13 mouse cellular contexts compared by ENCODE assay signal in genomic region chr16:49798790-49799189, GRCm38 (mm10). TPM values are rescaled to one million over a fixed set of nuclear protein-coding genes. Genes with fewer than 3 reads are reported as not detected.
DNase-seq lines count a peak whose midpoint lies in the region; ATAC-seq and TF ChIP-seq lines count a peak whose summit lies in the region.
"Had no signal": no experiment of that assay in that cellular context is flagged by ENCODE, and none has a peak within 500 bp of the region (broad histone marks: within the 10 kb centered on the region; RNA-seq: fewer than 3 reads in every experiment).

No protein-coding gene starts in this region.

- WGBS in kidney, adult 2 months = 63% methylated on average over 6 of the region's 6 CpGs
- 78% methylated on average over 6 of the region's 6 CpGs for WGBS in kidney, embryonic 14.5 days
- WGBS in lung, postnatal 0 days = 56% methylated on average over 6 of the region's 6 CpGs
- 84% methylated on average over 6 of the region's 6 CpGs for WGBS in midbrain, embryonic 15.5 days
- 89% methylated on average over 6 of the region's 6 CpGs for WGBS in hindbrain, embryonic 12.5 days

- H3K9me3 ChIP-seq in kidney, embryonic 14.5 days (ENCODE audit: control insufficient read depth, low read length) = no peaks in the 10 kb centered on the region
- H3K9me3 ChIP-seq in lung, postnatal 0 days (ENCODE audit: low read length) = no peaks in the 10 kb centered on the region
- H3K9me3 ChIP-seq in midbrain, embryonic 15.5 days = no peaks in the 10 kb centered on the region
- no peaks in the 10 kb centered on the region for H3K9me3 ChIP-seq in hindbrain, embryonic 12.5 days (replicated peaks)

- no peak for TF ChIP-seq CTCF in kidney, adult 2 months (conservative IDR thresholded peaks at IDR 0.05; ENCODE audit: insufficient read depth, insufficient read length, low read depth, low read length)
- no peak for TF ChIP-seq CTCF in lung, postnatal 0 days (IDR thresholded peaks at IDR 0.05)

- no peak for ATAC-seq in kidney, embryonic 14.5 days (ENCODE audit: low FRiP score, low TSS enrichment)
- peak; percentile 37 for ATAC-seq in CD4-positive, CD25-positive, alpha-beta regulatory T cell, adult 4 months
- ATAC-seq in granulocyte monocyte progenitor cell, adult 5-6 weeks (replicated peaks; ENCODE audit: poor library complexity, severe bottlenecking) = peak; percentile 55
- peak; percentile 62 for ATAC-seq in lung, postnatal 0 days
- ATAC-seq in midbrain, embryonic 15.5 days (replicated peaks) = no peak
- ATAC-seq in hindbrain, embryonic 12.5 days (ENCODE audit: low FRiP score) = no peak

- no peaks in the 10 kb centered on the region for H3K27me3 ChIP-seq in kidney, adult 2 months (replicated peaks; ENCODE audit: control insufficient read depth, insufficient read depth, low read length)
- no peaks in the 10 kb centered on the region; the same call in 1 of the 2 replicates for H3K27me3 ChIP-seq in kidney, embryonic 14.5 days (ENCODE audit: control insufficient read depth, insufficient read depth, low read length)
- no peaks in the 10 kb centered on the region for H3K27me3 ChIP-seq in lung, postnatal 0 days (replicated peaks; ENCODE audit: insufficient read depth, low read length)
- H3K27me3 ChIP-seq in midbrain, embryonic 15.5 days (replicated peaks) = no peaks in the 10 kb centered on the region
- no peaks in the 10 kb centered on the region for H3K27me3 ChIP-seq in hindbrain, embryonic 12.5 days

- DNase-seq in kidney, adult 2 months = peak; percentile 66
- DNase-seq in lung, postnatal 0 days (ENCODE audit: low spot score) = peak; percentile 53
- no peak for DNase-seq in spleen, postnatal 36 days (ENCODE audit: low spot score in 2 of 2)
- DNase-seq: cerebellum, adult 11-12 months; layer of hippocampus, postnatal 36 days; right cerebral cortex, adult 18-20 months had no signal

- H3K9ac ChIP-seq in kidney, embryonic 14.5 days (ENCODE audit: low read depth, low read length) = no peak overlapping the region
- H3K9ac ChIP-seq in lung, postnatal 0 days (replicated peaks; ENCODE audit: low read depth) = no peak overlapping the region
- no peak overlapping the region for H3K9ac ChIP-seq in midbrain, embryonic 15.5 days
- no peak overlapping the region for H3K9ac ChIP-seq in hindbrain, embryonic 12.5 days
- H3K9ac ChIP-seq: hindbrain, embryonic 14.5 days had no signal

- no peak overlapping the region for H3K4me2 ChIP-seq in kidney, embryonic 14.5 days (replicated peaks; ENCODE audit: low read depth, low read length)
- H3K4me2 ChIP-seq in lung, postnatal 0 days (replicated peaks; ENCODE audit: low read depth, low read length) = no peak overlapping the region
- no peak overlapping the region for H3K4me2 ChIP-seq in midbrain, embryonic 15.5 days
- no peak overlapping the region for H3K4me2 ChIP-seq in hindbrain, embryonic 12.5 days (replicated peaks)
- H3K4me2 ChIP-seq: hindbrain, embryonic 14.5 days had no signal

- no peaks in the 10 kb centered on the region for H3K4me1 ChIP-seq in kidney, adult 2 months (ENCODE audit: control insufficient read depth, insufficient read depth, low read length)
- H3K4me1 ChIP-seq in kidney, embryonic 14.5 days (ENCODE audit: control insufficient read depth, insufficient read depth, low read length) = peaks cover 1% of the 10 kb centered on the region; the same call in 1 of the 2 replicates
- 0 out of 2 replicates have a peak, but pooled peaks cover 6% of the 10 kb centered on the region for H3K4me1 ChIP-seq in lung, postnatal 0 days (ENCODE audit: insufficient read depth, low read depth, low read length)
- peaks cover 2% of the 10 kb centered on the region for H3K4me1 ChIP-seq in midbrain, embryonic 15.5 days
- H3K4me1 ChIP-seq in hindbrain, embryonic 12.5 days = peaks cover 16% of the 10 kb centered on the region

- H3K27ac ChIP-seq in kidney, adult 2 months (ENCODE audit: insufficient read depth, low read depth, low read length) = peak overlapping the region; percentile 44; the same call in 1 of the 2 replicates
- H3K27ac ChIP-seq in kidney, embryonic 14.5 days (ENCODE audit: low read depth, low read length) = no peak overlapping the region
- H3K27ac ChIP-seq in lung, postnatal 0 days (ENCODE audit: low read length) = peak overlapping the region; percentile 64
- no peak overlapping the region for H3K27ac ChIP-seq in midbrain, embryonic 15.5 days
- H3K27ac ChIP-seq in hindbrain, embryonic 12.5 days = no peak overlapping the region
- H3K27ac ChIP-seq: hindbrain, embryonic 14.5 days; macrophage had no signal

- TF ChIP-seq POLR2A in kidney, adult 2 months (IDR thresholded peaks at IDR 0.05; ENCODE audit: low read depth, low read length) = no peak

- peak; percentile 81 for TF ChIP-seq EP300 in lung, postnatal 0 days (IDR thresholded peaks at IDR 0.05)

- H3K36me3 ChIP-seq in kidney, adult 2 months (ENCODE audit: control insufficient read depth, insufficient read depth, low read length) = no peaks in the 10 kb centered on the region
- no peaks in the 10 kb centered on the region for H3K36me3 ChIP-seq in kidney, embryonic 14.5 days (ENCODE audit: control insufficient read depth, insufficient read depth, low read length)
- no peaks in the 10 kb centered on the region; the same call in 1 of the 2 replicates for H3K36me3 ChIP-seq in lung, postnatal 0 days (ENCODE audit: insufficient read depth, low read length)
- H3K36me3 ChIP-seq in midbrain, embryonic 15.5 days (replicated peaks) = no peaks in the 10 kb centered on the region
- no peaks in the 10 kb centered on the region for H3K36me3 ChIP-seq in hindbrain, embryonic 12.5 days

- no peak overlapping the region for H3K4me3 ChIP-seq in kidney, adult 2 months (ENCODE audit: insufficient read depth, low read depth, low read length)
- H3K4me3 ChIP-seq in kidney, embryonic 14.5 days (ENCODE audit: low read length) = no peak overlapping the region
- no peak overlapping the region for H3K4me3 ChIP-seq in lung, postnatal 0 days (ENCODE audit: low read depth, low read length)
- no peak overlapping the region for H3K4me3 ChIP-seq in midbrain, embryonic 15.5 days
- no peak overlapping the region for H3K4me3 ChIP-seq in hindbrain, embryonic 12.5 days

RNA-seq across cellular contexts. Expression of gene Cd47, which starts 1.5 kb away (rescaled TPM):
- polyA plus RNA-seq in kidney, adult 2 months (2012; rRNA removed) = 28.8 and 36.5 TPM in 2 replicates
- polyA plus RNA-seq in kidney, embryonic 14.5 days (2014; fragmentation: Nextera tagmentation; extraction: Ambion mirVana) = 72.8 and 82.9 TPM in 2 replicates
- 100 to 1,000 TPM; 184 to 254 TPM for polyA plus RNA-seq in CD4-positive, CD25-positive, alpha-beta regulatory T cell, adult 4 months (2017; shearing (Covaris generic))
- 334 and 345 TPM in 2 replicates for total RNA-seq in granulocyte monocyte progenitor cell, adult 5-6 weeks (2014; fragmentation: Nextera tagmentation)
- total RNA-seq in granulocyte monocyte progenitor cell, adult 5-6 weeks (2017) = 258 and 269 TPM in 2 replicates
- 219 and 245 TPM in 2 replicates for polyA plus RNA-seq in lung, postnatal 0 days (2015; fragmentation: Nextera tagmentation; extraction: Ambion mirVana)
- polyA plus RNA-seq in midbrain, embryonic 15.5 days (2015; fragmentation: Nextera tagmentation; extraction: Ambion mirVana) = 131 and 134 TPM in 2 replicates
- 92.0 and 95.1 TPM in 2 replicates for polyA plus RNA-seq in hindbrain, embryonic 12.5 days (2016; fragmentation: Nextera tagmentation; extraction: Ambion mirVana)

Comparison
In these comparisons a context has a peak if more than half of its experiments do, and no peak if none do; other contexts are left out.
1. H3K27ac ChIP-seq: peak in kidney, adult 2 months (single experiment) and lung, postnatal 0 days (single experiment); none in kidney, embryonic 14.5 days (single experiment), midbrain, embryonic 15.5 days (single experiment) and hindbrain, embryonic 12.5 days (single experiment).
2. DNase-seq: peak in kidney, adult 2 months (single experiment) and lung, postnatal 0 days (single experiment); none in spleen, postnatal 36 days (0 of 2).
3. ATAC-seq: peak in CD4-positive, CD25-positive, alpha-beta regulatory T cell, adult 4 months (single experiment), granulocyte monocyte progenitor cell, adult 5-6 weeks (single experiment) and lung, postnatal 0 days (single experiment); none in kidney, embryonic 14.5 days (single experiment), midbrain, embryonic 15.5 days (single experiment) and hindbrain, embryonic 12.5 days (single experiment).